Mouse (Mus musculus) heart, postnatal 14 days (tissue): Measurements from ENCODE around the gene Notch3. TPM values are rescaled to one million over a fixed set of nuclear protein-coding genes. Genes with fewer than 3 reads are reported as not detected.

Experiments
- DNase-seq, 2 experiments: peaks; one replicate each; pipeline ENCODE4 v3.0.0; 2021 to 2022
- intact Hi-C: fragments of 180-260 bp; cut with DNase I; formaldehyde crosslinking; loops from one replicate; pipeline ENCODE4 v1.15.1; 2025
- total RNA-seq, 2 experiments: library from RNA; stranded (reverse); gene quantifications; 2 replicates each; pipeline ENCODE4 v1.2.3; 2021

The Notch3 gene
- total RNA-seq, 2 experiments from 2014 or later, result 43.3 to 44.2 TPM

DNA sequence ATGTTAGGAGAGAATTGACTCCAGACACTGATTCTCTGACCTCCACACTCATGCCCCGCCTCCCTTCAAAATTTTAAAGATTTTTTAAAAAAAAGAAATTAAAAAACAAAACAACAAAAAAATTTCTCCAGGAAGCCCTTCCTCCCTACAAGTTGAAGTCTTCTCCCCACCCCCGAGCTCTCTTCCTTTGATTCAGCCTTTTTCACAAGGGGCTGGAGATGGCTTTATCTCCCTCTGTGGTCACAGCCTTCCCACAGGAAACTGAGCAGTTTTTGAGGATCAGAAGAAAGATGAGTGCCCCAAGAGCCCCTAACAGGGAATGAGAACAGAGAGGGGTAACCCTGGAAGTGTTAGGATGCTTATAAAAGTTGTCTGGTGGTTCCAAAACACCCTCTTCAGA, 5.8 kb upstream of the Notch3 start:
- DNase-seq, result no peak
- intact Hi-C loops, result no loop called here

DNA sequence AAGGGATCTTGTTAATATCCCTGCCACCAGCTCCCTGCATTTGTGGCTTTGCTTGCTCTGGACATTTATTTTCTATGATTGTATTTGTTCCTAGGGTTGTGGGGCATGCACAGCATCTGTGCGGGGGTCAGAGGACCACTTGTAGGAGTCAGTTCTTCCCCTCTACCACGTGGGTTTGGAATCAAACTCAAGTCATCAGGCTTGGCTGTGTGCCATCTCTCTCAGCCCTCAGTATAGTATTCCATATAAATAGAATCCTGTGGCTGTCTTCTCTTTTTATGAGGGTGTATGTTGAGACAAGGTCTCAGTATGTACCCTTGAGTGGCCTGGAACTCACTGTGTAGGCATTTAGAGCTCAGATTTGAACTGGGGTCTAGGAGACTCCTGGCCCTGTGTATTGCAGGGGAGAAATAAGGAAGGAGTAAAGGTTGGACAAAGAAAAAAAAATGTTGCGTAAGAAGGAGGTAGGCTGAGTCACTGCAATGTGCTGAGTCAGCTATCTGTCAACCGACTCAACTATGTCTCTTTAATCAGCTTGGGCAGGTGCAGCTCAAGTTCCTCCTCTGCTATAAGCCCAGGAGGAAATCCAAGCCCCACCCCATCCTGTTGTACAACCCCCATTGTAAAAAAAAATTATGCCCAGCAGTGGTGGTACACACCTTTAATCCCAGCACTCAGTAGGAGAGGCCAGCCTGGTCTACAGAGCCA, 3.0 kb upstream of the Notch3 start:
- intact Hi-C loops, result no loop called here
- no peak for DNase-seq

DNA sequence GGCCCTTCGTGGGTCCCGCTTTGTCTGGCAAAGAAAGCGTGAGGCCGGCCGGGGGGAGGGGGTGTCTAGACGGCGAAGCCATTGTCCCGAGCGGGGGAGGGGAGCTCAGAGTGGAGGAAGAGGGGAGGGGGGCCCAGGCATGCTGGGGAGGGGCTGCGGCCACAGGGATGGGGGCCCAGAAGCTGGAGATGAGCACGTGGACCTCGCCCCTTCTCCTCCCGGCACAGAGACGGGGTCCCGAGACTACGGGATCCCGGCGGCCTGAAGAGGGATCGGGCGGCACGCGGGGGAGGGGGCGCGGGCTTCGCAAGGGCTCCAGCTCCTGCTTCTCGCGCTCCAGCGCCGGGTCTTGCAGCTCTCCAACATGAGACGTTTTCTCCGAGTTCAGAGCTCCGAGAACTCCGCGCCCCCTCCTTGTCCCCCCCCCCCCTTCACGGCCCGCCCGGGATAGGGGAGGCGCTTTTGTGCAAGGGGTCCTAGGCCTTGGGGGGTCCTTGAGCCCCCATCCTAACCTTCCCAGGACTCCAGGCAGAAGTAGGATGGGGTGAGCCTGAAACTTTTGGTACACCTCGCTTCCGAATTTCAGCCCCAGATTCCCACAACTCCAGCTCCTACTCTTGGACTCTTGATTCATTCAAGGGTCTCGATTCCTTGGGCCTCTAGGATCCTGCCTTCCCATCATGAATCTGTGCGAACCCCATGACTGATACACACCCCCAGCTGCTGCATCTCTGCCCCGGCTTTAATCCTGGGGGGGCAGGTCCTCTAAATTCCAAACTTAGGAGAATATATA, 653 bp downstream of the Notch3 start:
- intact Hi-C loops, result no loop called here
- peak; percentile 60 to 72 for DNase-seq

DNA sequence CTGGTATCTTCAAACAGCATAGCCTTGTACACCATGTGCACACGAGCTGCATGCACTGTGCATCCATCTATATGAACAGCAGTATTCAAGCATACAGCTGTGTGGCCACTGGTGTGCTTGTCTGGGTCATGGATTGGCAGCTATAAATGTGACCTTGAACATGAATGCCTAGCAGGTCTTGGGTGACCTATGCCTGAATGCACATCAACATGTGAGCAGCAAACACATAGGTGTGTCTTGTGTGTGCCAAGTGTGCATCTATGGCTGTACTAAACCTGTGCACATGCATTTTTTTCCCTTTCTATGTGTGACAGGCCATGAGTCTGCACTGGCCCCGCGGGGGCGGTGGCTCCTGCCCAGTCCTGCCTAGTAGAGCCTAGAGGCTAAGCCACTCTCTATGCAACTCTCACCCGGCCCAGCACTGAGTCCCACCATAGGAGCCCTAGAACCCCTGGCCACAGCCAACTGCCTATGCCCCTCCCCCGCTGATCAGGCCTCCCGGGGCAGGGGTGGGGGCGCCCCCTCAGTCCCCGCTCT, 1.3 kb downstream of the Notch3 start:
- peak; percentile 31 to 39 for DNase-seq
- intact Hi-C loops, result no loop called here

DNA sequence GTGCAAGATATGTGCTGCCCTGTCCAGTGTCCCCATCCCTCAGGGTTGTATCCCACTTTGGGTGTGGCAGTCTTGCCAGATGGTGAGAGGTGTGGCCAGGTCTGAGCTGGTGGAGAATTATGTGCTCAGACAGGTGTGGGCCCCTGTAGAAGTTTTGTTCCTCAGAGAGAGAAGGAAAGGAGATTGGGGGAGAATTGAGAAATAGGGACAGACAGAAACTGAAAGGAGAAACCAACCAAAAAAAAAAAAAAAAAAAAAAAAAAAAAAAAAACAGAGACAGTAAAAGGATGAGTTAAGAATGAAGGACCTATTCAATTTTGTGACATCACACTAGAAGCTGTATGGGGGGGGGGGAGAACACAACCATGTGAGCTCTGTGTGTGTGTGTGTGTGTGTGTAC, 1.9 kb downstream of the Notch3 start:
- intact Hi-C loops, result loop anchor here (5.0 kb wide), 1 partner anchor 43 kb away; no protein-coding TSS in a partner anchor
- no peak for DNase-seq

DNA sequence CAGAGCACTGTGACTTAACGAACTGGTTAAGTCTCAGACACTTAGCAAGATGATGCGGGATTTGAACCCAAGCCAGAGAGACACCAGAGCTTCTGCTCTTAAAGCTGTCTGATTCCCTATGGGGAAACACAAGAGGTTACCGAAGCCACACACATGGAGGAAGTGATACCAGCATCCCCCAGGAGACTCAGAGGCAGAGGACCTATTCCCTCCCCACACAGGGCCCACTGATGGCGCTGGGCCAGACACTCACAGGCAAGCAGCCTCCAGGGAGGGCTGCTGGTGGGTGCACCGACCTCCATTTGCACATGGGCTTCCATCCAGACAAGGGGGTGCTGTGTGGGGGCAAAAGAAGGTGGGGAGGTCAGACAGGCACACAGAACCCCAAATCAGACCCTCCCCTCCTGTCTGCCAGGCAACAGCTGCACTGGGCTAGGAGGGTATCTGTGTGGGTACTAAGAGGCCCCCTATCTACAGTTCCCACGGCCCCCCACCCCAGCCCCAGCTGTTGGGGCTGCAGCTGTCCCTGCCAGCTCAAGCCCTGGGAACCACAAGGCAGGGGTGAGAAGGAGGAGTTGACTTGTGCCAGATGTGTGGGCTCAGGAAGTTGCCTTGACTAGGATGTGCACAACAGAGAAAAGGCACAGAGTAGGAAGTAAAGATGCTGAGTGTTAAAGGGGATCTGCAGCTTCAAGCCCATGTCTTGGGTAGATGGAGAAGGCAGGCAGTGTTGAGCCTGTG, 2.6 kb downstream of the Notch3 start:
- intact Hi-C loops, result loop anchor here (5.0 kb wide), 1 partner anchor 43 kb away; no protein-coding TSS in a partner anchor

DNA sequence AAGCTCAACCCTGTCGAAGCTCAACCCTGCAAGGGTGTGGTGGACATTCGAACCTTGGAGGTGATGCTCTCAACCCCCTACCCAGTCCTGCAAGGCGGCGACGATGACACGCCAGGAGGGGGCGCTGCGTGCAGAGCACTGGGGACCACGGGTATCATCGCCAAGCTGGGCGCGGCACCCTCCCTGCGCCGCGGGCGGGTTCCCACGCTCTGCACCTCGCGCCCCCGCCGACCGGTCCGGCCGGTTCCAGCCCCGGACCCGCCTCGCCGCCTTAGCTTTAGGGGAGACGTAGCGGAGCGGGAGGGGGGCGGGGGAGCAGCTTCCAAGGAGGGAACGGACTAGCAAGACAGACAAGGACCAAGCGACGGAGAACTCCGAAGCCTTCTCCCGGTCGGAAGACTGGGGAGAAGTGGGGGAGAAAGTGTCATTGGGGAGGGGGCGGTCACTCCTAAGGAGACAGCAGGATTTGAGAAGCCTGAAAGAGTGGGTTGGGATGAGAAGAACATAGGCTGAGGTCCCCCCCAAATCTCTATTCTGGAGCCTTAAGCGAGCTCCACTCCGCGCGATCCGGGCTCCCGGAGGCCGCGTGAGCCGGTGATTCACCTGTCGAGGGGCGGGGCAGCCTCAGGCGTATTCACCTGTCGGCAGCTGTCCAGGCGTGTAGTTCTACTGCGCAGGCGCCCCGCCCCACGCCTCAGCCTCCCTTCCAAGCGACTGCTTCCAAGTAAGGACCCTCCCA, 4.4 kb downstream of the Notch3 start:
- peak; percentile 79 to 84 for DNase-seq
- intact Hi-C loops, result loop anchor here (5.0 kb wide), 1 partner anchor 45 kb away; no protein-coding TSS in a partner anchor

More for the DNA sequence above, 2.6 kb downstream of the Notch3 start:
- DNase-seq, result peak; percentile 44 to 47

DNA sequence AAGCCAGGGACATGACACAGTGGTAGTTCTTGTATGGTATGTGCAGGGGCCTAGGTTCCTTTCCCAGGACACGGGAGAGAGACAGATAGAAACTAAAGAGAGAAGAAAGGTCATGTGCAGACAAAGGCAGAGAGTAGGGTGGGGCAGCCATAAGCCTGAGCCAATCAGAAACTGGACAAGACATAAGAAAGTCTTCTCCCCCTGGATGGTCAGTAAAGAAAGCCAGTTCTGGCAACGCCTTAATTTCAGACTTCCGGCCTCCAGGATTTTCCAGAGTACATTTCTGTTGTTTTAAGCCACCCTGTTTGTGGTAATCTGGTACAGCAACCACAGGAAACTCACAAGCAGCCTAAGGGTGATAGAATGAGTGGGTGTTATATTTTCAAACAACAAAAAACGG, 5.8 kb downstream of the Notch3 start:
- DNase-seq, result no peak
- intact Hi-C loops, result loop anchor here (5.0 kb wide), 1 partner anchor 46 kb away; no protein-coding TSS in a partner anchor

DNA sequence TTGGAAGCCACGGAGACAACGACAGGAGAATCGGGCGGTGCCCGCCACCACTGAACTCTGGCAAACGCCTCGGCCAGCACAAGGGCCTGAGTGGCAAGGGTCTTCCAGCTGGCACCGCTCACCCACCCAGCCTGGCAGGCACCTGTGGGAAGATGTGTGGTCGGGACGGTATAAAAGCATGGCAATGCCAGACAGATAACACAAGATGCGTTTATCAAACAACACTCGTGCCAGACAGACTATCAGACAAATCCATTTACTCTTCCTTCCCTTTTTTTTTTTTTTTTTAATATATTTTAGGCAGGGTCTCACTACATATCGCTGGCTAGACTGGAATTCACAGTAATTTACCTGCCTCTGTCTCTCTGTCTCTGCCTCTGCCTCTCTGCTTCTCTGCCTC, 7.8 kb downstream of the Notch3 start:
- intact Hi-C loops, result no loop called here
- no peak for DNase-seq

DNA sequence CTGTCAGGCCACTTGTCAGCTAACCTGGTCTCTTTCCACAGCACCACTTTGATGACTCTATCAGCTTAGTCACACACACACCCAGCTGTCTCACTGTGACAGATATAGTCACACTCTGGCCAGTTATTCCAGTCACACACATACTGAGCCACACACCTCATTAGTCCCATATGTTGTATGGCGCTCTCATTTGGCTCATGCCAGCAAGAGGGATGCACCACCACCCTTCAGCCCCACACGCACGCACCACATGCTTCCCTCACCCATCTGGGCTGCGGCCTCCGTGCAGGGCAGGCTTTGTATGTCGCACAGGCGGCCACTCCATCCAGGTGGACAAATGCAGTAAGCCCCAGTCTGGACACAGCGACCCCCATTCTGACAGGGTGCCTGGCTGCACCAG, 19.9 kb downstream of the Notch3 start:
- intact Hi-C loops, result no loop called here
- DNase-seq, result no peak

DNA sequence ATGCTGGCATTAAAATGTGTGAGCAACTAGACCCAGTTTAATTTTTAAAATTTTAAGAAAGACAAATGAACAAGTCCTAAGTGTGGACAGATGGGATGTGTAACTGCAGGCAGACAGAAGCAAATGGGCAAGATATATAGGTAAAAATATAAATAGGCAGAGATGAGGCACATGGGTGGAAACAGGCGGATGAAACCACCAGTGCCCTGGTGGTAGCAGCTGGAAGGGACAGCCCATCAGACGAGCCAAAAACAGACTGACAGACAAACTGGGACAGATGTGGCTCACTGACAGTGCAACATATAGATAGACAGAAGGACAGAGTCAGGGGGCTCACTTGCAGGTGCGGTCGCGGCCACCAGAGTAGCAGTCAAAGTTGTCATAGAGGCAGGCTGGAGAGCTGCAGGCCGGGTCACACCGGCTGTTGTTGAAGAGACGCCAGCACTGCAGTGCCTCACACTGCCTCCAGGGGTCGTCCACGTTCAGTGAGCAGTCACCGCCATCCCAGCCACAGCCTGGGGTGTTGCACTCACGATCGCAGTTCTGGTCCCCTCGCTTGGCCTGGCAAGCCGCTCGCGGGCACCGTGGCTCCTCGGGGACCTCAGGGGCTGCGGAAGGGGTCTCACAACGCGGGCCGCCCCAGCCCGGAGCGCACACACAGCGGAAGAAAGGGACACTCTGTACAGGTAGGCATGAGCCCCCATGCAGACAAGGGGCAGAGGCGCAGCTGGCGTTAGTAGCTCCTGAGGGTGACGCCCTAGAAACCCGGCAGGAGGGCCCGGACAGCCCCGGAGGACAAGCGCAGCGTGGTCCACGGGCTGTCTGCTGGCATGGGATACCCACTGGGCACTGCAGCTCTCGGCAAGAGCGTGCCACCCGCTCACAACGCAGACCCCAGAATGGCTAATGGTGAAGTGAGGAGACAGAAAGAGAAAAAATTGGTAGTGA, 23.5 kb downstream of the Notch3 start:
- peak; percentile 88 to 95 for DNase-seq
- intact Hi-C loops, result loop anchor here (1.0 to 5.0 kb wide), 2 partner anchors 67 to 349 kb away; no protein-coding TSS in a partner anchor

DNA sequence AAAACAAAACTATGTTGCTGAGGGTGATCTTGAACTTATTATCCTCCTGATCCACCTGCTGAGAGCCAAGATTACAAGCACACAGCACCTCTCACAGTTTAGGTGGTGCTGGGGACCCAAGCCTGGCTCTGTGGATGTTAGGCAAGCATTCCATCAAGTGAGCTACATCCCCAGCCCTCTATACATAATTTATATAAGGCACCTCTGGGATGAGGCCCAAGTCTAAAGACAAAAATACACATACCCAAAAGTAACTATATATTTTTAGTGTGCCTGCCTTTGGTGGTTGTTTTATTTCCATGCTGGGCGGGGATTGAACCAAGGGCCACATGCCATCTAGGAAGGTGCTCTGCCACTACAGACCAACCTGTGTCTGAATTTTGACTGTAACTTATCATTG, 24.4 kb downstream of the Notch3 start:
- intact Hi-C loops, result loop anchor here (5.0 kb wide), 1 partner anchor 350 kb away; no protein-coding TSS in a partner anchor
- no peak for DNase-seq

DNA sequence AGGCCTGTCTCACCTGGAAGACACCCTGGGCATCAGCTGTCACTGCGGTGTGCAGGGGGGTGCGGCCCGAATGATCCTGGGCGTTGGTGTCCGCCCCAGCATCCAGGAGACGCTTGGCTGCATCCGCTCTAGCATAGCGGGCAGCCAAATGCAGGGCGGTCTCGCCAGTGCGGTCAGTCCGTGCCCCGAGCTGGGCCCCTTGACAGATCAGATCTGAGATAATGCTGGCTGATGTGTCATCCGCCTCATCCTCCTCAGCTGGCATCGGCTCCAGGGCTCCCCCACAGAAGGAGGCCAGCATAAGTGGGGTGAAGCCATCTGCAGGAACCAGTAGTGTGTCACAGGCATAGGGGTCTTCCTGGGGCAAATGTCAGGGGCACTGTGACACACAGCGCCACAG, 33.3 kb downstream of the Notch3 start:
- DNase-seq, result no peak
- intact Hi-C loops, result no loop called here

DNA sequence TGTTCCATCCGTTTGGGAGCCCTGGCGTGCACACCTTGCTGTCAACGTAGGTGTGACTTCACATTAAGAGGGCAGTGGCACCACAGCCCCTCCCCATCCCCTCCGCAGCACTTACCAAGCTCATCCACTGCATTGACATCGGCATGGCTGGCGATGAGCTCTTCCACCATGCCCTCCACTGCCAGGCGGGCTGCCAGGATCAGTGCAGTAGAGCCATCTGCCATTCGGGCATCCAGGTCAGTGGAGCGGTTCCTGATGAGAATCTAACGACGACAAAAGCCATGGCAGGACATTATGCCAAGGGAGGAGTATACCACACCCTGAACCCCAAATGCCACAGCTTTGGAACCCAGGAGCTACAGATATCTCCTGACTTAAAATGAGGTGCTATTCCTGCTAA, 34.6 kb downstream of the Notch3 start:
- DNase-seq, result no peak
- intact Hi-C loops, result no loop called here

DNA sequence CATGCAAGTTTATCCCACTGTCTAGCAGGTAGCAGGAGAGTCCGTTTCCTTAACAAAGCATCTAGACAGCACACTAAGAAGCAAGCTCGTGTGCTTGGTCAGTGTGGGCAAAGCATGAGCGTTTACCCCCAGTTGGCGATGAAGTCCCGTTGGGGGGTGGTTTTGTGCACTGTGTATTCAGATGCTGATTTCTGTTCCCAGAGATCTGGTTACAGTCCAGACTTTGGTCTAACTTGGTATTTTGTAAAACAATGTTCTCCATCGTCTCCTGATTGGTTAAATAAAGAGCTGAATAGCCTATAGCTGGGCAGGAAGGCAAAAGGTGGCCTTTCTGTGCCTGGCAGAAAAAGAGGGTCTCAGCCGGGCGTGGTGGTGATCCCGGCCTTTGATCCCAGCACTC, 36.1 kb downstream of the Notch3 start:
- no peak for DNase-seq
- intact Hi-C loops, result no loop called here

DNA sequence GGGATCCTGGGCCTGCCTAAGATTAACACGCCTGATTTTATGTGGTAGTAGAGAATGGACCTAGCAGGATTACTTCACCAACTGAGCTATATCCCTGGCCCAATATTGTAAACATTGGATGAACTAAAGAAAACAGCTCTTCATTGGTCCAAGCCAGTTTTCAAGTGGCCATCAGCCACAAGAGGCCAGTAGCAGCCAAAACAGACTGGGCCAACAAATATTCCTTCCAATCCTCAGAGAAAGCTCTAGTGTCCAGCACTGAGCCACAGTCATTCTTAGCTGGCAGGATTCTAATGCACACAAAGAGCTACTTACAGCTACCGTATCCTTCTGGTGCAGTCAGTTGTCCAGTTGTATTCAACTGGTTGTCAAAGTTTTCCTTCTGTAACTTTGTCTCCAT, 39.5 kb downstream of the Notch3 start:
- intact Hi-C loops, result no loop called here

DNA sequence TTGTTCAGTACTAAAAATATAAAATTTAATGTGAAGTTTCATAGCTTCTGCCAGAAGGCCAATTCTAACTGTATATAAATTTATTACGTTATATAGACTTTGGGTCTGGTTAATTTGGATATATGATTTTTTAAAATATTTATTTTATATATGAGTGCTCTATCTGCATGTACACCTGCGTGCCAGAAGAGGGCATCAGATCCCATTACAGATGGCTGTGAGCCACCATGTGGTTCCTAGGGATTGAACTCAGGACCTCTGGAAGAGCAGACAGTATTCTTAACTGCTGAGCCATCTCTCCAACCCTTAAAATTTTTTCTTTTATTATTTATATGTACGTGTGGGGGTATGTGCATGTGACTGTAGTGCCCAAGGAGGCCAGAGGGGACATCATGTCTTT, 41.2 kb downstream of the Notch3 start:
- no peak for DNase-seq
- intact Hi-C loops, result no loop called here

More for the DNA sequence above, 39.5 kb downstream of the Notch3 start:
- DNase-seq, result no peak

DNA sequence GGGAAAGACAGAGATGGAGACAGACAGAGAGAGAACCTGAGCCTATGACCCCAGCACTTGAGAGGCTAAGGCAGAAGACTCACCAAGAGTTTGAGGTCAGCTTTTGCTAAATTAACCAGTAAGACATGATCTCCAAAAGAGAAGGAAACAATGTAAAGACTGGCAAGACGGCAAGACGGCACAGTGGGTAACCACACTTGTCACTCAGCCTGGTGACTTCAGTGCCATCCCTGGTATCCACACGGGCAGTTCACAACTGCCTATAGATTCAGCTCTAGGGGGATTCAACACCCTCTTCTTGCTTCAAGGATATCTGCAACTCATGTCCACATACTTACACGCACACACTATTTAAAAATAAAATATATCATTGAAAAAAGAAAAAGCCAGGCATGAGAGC, 43.1 kb downstream of the Notch3 start:
- no peak for DNase-seq
- intact Hi-C loops, result no loop called here

DNA sequence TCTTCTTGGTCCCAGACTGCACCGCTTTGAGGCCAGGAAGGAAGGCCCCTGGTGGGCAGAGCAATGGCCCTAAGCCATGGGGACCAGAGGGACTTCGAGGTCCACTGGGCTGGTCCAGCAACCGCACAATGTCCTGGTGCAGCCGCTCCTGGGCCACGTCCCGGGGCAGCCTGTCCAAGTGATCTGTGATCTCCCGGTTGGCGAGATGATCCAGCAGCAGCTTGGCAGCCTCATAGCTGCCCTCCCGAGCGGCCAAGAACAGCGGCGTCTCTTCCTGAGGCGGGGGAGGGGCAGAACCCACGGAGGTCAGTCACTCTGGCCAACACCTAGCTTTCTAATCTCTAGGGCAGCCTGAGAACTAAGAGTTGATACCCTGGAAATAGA, 44.1 kb downstream of the Notch3 start:
- intact Hi-C loops, result no loop called here
- peak; percentile 78 to 80 for DNase-seq
